29 mouse cellular contexts compared by ENCODE assay signal in the genomic region with DNA sequence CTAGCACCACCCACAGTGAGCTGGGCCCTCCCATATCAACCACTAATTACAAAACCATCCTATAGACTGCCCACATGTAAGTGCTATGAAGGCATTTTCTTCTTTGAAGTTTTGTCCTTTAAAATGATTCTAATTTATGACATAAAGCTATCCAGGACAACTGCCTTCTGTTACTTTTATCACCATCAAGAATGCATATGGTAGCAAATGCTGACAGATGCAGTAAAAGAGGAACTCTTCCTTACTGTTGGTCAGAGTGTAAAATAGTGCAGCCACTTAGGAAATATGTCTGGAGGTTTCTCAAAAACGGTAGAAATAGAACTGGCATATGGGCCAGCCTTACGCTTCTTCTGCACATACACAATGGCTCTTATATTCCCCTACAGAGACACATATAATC. TPM values are rescaled to one million over a fixed set of nuclear protein-coding genes. Genes with fewer than 3 reads are reported as not detected.
A peak's percentile ranks its signal among the peaks of the same experiment; 100 is the strongest.
DNase-seq lines count a peak whose midpoint lies in the region; ATAC-seq and TF ChIP-seq lines count a peak whose summit lies in the region.
"Had no signal": no experiment of that assay in that cellular context is flagged by ENCODE, and none has a peak within 500 bp of the region (broad histone marks: within the 10 kb centered on the region; RNA-seq: fewer than 3 reads in every experiment).

No protein-coding gene starts in this region.

- no peak for TF ChIP-seq EP300 in lung, postnatal 0 days (IDR thresholded peaks at IDR 0.05)

- H3K27ac ChIP-seq in forebrain, postnatal 0 days (ENCODE audit: low read depth, low read length) = no peak overlapping the region
- no peak overlapping the region for H3K27ac ChIP-seq in forebrain, embryonic 16.5 days (ENCODE audit: low read length)
- no peak overlapping the region for H3K27ac ChIP-seq in lung, postnatal 0 days (ENCODE audit: low read length)

- DNase-seq in forebrain, postnatal 0 days = no peak
- DNase-seq in frontal cortex, postnatal 14 days (ENCODE audit: low spot score in 2 of 2) = no peak
- peak; percentile 5 for DNase-seq in right cerebral cortex, adult 18-20 months
- DNase-seq in right cerebral cortex, postnatal 4 days = no peak
- peak; percentile 27 for DNase-seq in brain, adult 2 months (ENCODE audit: low read depth, low spot score)
- no peak for DNase-seq in lung, postnatal 0 days (ENCODE audit: low spot score)
- DNase-seq: adrenal gland, adult 2 months; adrenal gland, adult 8-10 months; adrenal gland, postnatal 10 days; adrenal gland, postnatal 14 days; adrenal gland, postnatal 25 days; adrenal gland, postnatal 36 days; B cell, adult 2 months; cerebellum, adult 11 months; cerebellum, adult 11-12 months; cerebellum, adult 18-20 months had no signal

- no peaks in the 10 kb centered on the region for H3K9me3 ChIP-seq in forebrain, postnatal 0 days (ENCODE audit: low read length)
- H3K9me3 ChIP-seq in forebrain, embryonic 16.5 days (ENCODE audit: control insufficient read depth, low read length) = no peaks in the 10 kb centered on the region
- no peaks in the 10 kb centered on the region for H3K9me3 ChIP-seq in lung, postnatal 0 days (ENCODE audit: low read length)
- H3K9me3 ChIP-seq: G1E had no signal

- H3K4me1 ChIP-seq in forebrain, postnatal 0 days (ENCODE audit: insufficient read depth) = no peaks in the 10 kb centered on the region
- H3K4me1 ChIP-seq in forebrain, embryonic 16.5 days (replicated peaks; ENCODE audit: control insufficient read depth, insufficient read depth, low read length) = no peaks in the 10 kb centered on the region
- no peaks in the 10 kb centered on the region for H3K4me1 ChIP-seq in lung, postnatal 0 days (ENCODE audit: insufficient read depth, low read depth, low read length)

- no peak overlapping the region for H3K9ac ChIP-seq in forebrain, postnatal 0 days
- no peak overlapping the region for H3K9ac ChIP-seq in forebrain, embryonic 16.5 days (replicated peaks; ENCODE audit: low read depth, low read length)
- H3K9ac ChIP-seq in lung, postnatal 0 days (replicated peaks; ENCODE audit: low read depth) = no peak overlapping the region

- H3K4me3 ChIP-seq in forebrain, postnatal 0 days (ENCODE audit: low read depth, low read length) = no peak overlapping the region
- H3K4me3 ChIP-seq in forebrain, embryonic 16.5 days (replicated peaks; ENCODE audit: low read length) = no peak overlapping the region
- H3K4me3 ChIP-seq in lung, postnatal 0 days (ENCODE audit: low read depth, low read length) = no peak overlapping the region

- H3K4me2 ChIP-seq in forebrain, postnatal 0 days (ENCODE audit: low read depth) = no peak overlapping the region
- no peak overlapping the region for H3K4me2 ChIP-seq in forebrain, embryonic 16.5 days (ENCODE audit: low read length)
- no peak overlapping the region for H3K4me2 ChIP-seq in lung, postnatal 0 days (replicated peaks; ENCODE audit: low read depth, low read length)

- H3K36me3 ChIP-seq in forebrain, postnatal 0 days (ENCODE audit: insufficient read depth) = no peaks in the 10 kb centered on the region
- no peaks in the 10 kb centered on the region for H3K36me3 ChIP-seq in forebrain, embryonic 16.5 days (ENCODE audit: control insufficient read depth, insufficient read depth)
- no peaks in the 10 kb centered on the region for H3K36me3 ChIP-seq in lung, postnatal 0 days (ENCODE audit: insufficient read depth, low read length)
- H3K36me3 ChIP-seq: G1E had no signal

- no peak for TF ChIP-seq CTCF in forebrain, postnatal 0 days (IDR thresholded peaks at IDR 0.05; ENCODE audit: low read depth)
- no peak for TF ChIP-seq CTCF in lung, postnatal 0 days (IDR thresholded peaks at IDR 0.05)

- peak; percentile 36 for ATAC-seq in forebrain, postnatal 0 days
- no peak for ATAC-seq in forebrain, embryonic 16.5 days
- peak; percentile 77 for ATAC-seq in frontal cortex, adult (ENCODE audit: low TSS enrichment)
- no peak for ATAC-seq in lung, postnatal 0 days
- ATAC-seq: activated CD4-positive, CD25-positive, alpha-beta regulatory T cell, adult 4 months; CD4-positive, CD25-positive, alpha-beta regulatory T cell, adult 4 months; Patski had no signal

- 71% methylated on average over 2 of the region's 2 CpGs for WGBS in forebrain, postnatal 0 days
- 87% methylated on average over 2 of the region's 2 CpGs for WGBS in forebrain, embryonic 16.5 days
- WGBS in lung, postnatal 0 days = 63% methylated on average over 2 of the region's 2 CpGs

- H3K27me3 ChIP-seq in forebrain, postnatal 0 days (ENCODE audit: insufficient read depth, low read length) = no peaks in the 10 kb centered on the region
- no peaks in the 10 kb centered on the region for H3K27me3 ChIP-seq in forebrain, embryonic 16.5 days (replicated peaks; ENCODE audit: control insufficient read depth, insufficient read depth, low read length)
- H3K27me3 ChIP-seq in lung, postnatal 0 days (replicated peaks; ENCODE audit: insufficient read depth, low read length) = no peaks in the 10 kb centered on the region
- H3K27me3 ChIP-seq: CH12.LX, Patski had no signal

RNA-seq across cellular contexts. Expression of a gene that starts 39.5 kb away (rescaled TPM):
- total RNA-seq in forebrain, postnatal 0 days (2014; rRNA removed) = not detected in 2 replicates
- polyA plus RNA-seq in forebrain, postnatal 0 days (2015; fragmentation: Nextera tagmentation; extraction: Ambion mirVana) = not detected in 2 replicates
- not detected in 2 replicates for polyA plus RNA-seq in forebrain, embryonic 16.5 days (2015; fragmentation: Nextera tagmentation; extraction: Ambion mirVana)
- not detected in 2 replicates for polyA plus RNA-seq in lung, postnatal 0 days (2015; fragmentation: Nextera tagmentation; extraction: Ambion mirVana)
- total RNA-seq: adrenal gland, adult 18-20 months; adrenal gland, adult 2 months; adrenal gland, adult 8-10 months; adrenal gland, postnatal 10 days; adrenal gland, postnatal 14 days; adrenal gland, postnatal 25 days; adrenal gland, postnatal 36 days; adrenal gland, postnatal 4 days; CH12.LX; ES-E14; G1E; MEL had no signal
- polyA plus RNA-seq: activated CD4-positive, CD25-positive, alpha-beta regulatory T cell, adult 4 months; adrenal gland, adult 2 months; brain, embryonic 14.5 days; C2C12; CD4-positive, CD25-positive, alpha-beta regulatory T cell, adult 4 months; G1E; Patski had no signal

Comparison
In these comparisons a context has a peak if more than half of its experiments do, and no peak if none do; other contexts are left out.
1. ATAC-seq: peak in forebrain, postnatal 0 days (single experiment) and frontal cortex, adult (single experiment); none in forebrain, embryonic 16.5 days (single experiment) and lung, postnatal 0 days (single experiment).
2. DNase-seq: peak in right cerebral cortex, adult 18-20 months (single experiment) and brain, adult 2 months (single experiment); none in forebrain, postnatal 0 days (single experiment), frontal cortex, postnatal 14 days (0 of 2), right cerebral cortex, postnatal 4 days (single experiment) and lung, postnatal 0 days (single experiment).